Mouse (Mus musculus): ENCODE results near the gene 2310022B05Rik.

2310022B05Rik gene

GRCm38 (mm10) chr8:124663112-124663873 lies at the start of gene 2310022B05Rik:
2310022B05Rik (minus strand) TSS chr8:124663369.
- DNase-seq (ENCODE audit: low spot score): peak; percentile 84

- DNase-seq (ENCODE audit: low spot score): no peak
Observed at GRCm38 (mm10) chr8:124705823-124706222, 42.7 kb upstream of the 2310022B05Rik start.

- DNase-seq (ENCODE audit: low spot score): no peak
Observed at GRCm38 (mm10) chr8:124704376-124704775, 41.2 kb upstream of the 2310022B05Rik start.

- DNase-seq (ENCODE audit: low spot score): no peak
Observed at GRCm38 (mm10) chr8:124703526-124703925, 40.4 kb upstream of the 2310022B05Rik start.

- DNase-seq (ENCODE audit: low spot score): peak; percentile 52
Observed at GRCm38 (mm10) chr8:124702183-124702582, 39.0 kb upstream of the 2310022B05Rik start.

GRCm38 (mm10) chr8:124701023-124701422 lies 37.9 kb upstream of the 2310022B05Rik start:
- DNase-seq (ENCODE audit: low spot score): no peak

- no peak for DNase-seq (ENCODE audit: low spot score)
Observed at GRCm38 (mm10) chr8:124700271-124700670, 37.1 kb upstream of the 2310022B05Rik start.

GRCm38 (mm10) chr8:124695424-124696100 lies 32.4 kb upstream of the 2310022B05Rik start:
- no peak for DNase-seq (ENCODE audit: low spot score)

- no peak for DNase-seq (ENCODE audit: low spot score)
Observed at GRCm38 (mm10) chr8:124691706-124692105, 28.5 kb upstream of the 2310022B05Rik start.

- no peak for DNase-seq (ENCODE audit: low spot score)
Observed at GRCm38 (mm10) chr8:124688899-124689298, 25.7 kb upstream of the 2310022B05Rik start.

- no peak for DNase-seq (ENCODE audit: low spot score)
Observed at GRCm38 (mm10) chr8:124682218-124682617, 19.0 kb upstream of the 2310022B05Rik start.

GRCm38 (mm10) chr8:124681792-124682157 lies 18.6 kb upstream of the 2310022B05Rik start:
- no peak for DNase-seq (ENCODE audit: low spot score)

- DNase-seq (ENCODE audit: low spot score): no peak
Observed at GRCm38 (mm10) chr8:124681077-124681791, 18.1 kb upstream of the 2310022B05Rik start.

GRCm38 (mm10) chr8:124678246-124678645 lies 15.1 kb upstream of the 2310022B05Rik start:
- no peak for DNase-seq (ENCODE audit: low spot score)

GRCm38 (mm10) chr8:124677486-124677885 lies 14.3 kb upstream of the 2310022B05Rik start:
- peak; percentile 90 for DNase-seq (ENCODE audit: low spot score)

GRCm38 (mm10) chr8:124677078-124677477 lies 13.9 kb upstream of the 2310022B05Rik start:
- no peak for DNase-seq (ENCODE audit: low spot score)

- DNase-seq (ENCODE audit: low spot score): no peak
Observed at GRCm38 (mm10) chr8:124676661-124677060, 13.5 kb upstream of the 2310022B05Rik start.

- no peak for DNase-seq (ENCODE audit: low spot score)
Observed at GRCm38 (mm10) chr8:124672345-124672744, 9.2 kb upstream of the 2310022B05Rik start.

GRCm38 (mm10) chr8:124668798-124669197 lies 5.6 kb upstream of the 2310022B05Rik start:
- DNase-seq (ENCODE audit: low spot score): no peak

GRCm38 (mm10) chr8:124664414-124664813 lies 1.2 kb upstream of the 2310022B05Rik start:
- DNase-seq (ENCODE audit: low spot score): no peak

GRCm38 (mm10) chr8:124663874-124664230 lies 683 bp upstream of the 2310022B05Rik start:
- no peak for DNase-seq (ENCODE audit: low spot score)

- no peak for DNase-seq (ENCODE audit: low spot score)
Observed at GRCm38 (mm10) chr8:124662446-124663111, 590 bp downstream of the 2310022B05Rik start.

Measured in MN1 (cell line).